Mouse (Mus musculus): ENCODE data around the gene Rin2.

GRCm38 (mm10) chr2:145746406-145746805 is 71.4 kb downstream of the Rin2 start:
- TF ChIP-seq CTCF (IDR thresholded peaks at IDR 0.05; ENCODE audit: low read depth, low read length) (no peak), TAL1 (conservative IDR thresholded peaks at IDR 0.05; ENCODE audit: low read depth, low read length) (no peak)

All from G1E (cell line).